Mouse (Mus musculus): Measurements from ENCODE around the gene Mid1.
"Not testable (repeated sequence)": the region's sequence is repeated elsewhere in the genome, so short reads cannot be mapped to it uniquely, and the experiment has no call there.

Mid1 gene

GRCm38 (mm10) chrX:169971562-169971961, 286.6 kb downstream of the Mid1 start:
- CTCF ChIA-PET, result not testable (repeated sequence)

GRCm38 (mm10) chrX:169972131-169972530, 287.1 kb downstream of the Mid1 start:
- CTCF ChIA-PET, result not testable (repeated sequence)

GRCm38 (mm10) chrX:169972791-169973494, 287.9 kb downstream of the Mid1 start:
- CTCF ChIA-PET, result not testable (repeated sequence)

GRCm38 (mm10) chrX:169973806-169974205, 288.8 kb downstream of the Mid1 start:
- CTCF ChIA-PET, result not testable (repeated sequence)

- CTCF ChIA-PET, result not testable (repeated sequence)
Observed at GRCm38 (mm10) chrX:169974456-169974855, 289.5 kb downstream of the Mid1 start.

GRCm38 (mm10) chrX:169974974-169975373, 290.0 kb downstream of the Mid1 start:
- CTCF ChIA-PET, result not testable (repeated sequence)

- CTCF ChIA-PET, result not testable (repeated sequence)
Observed at GRCm38 (mm10) chrX:169975681-169976131, 290.7 kb downstream of the Mid1 start.

- CTCF ChIA-PET, result not testable (repeated sequence)
Observed at GRCm38 (mm10) chrX:169976340-169976739, 291.3 kb downstream of the Mid1 start.

GRCm38 (mm10) chrX:169977856-169978435, 292.9 kb downstream of the Mid1 start:
- CTCF ChIA-PET, result not testable (repeated sequence)

- CTCF ChIA-PET, result interaction anchor here (0.8 to 0.9 kb wide), 2 partner anchors 122 to 658 kb away, joined by 3 to 4 read pairs; partner anchors contain the start of gene Hccs
Observed at GRCm38 (mm10) chrX:169978436-169979381, 293.7 kb downstream of the Mid1 start.

- CTCF ChIA-PET, result interaction anchor here (0.8 to 0.9 kb wide), 2 partner anchors 123 to 659 kb away, joined by 3 to 4 read pairs; partner anchors contain the start of gene Hccs
Observed at GRCm38 (mm10) chrX:169979461-169980202, 294.6 kb downstream of the Mid1 start.

- CTCF ChIA-PET, result not testable (repeated sequence)
Observed at GRCm38 (mm10) chrX:169980203-169980556, 295.2 kb downstream of the Mid1 start.

- CTCF ChIA-PET, result no interaction called here
Observed at GRCm38 (mm10) chrX:169980809-169981289, 295.9 kb downstream of the Mid1 start.

- CTCF ChIA-PET, result not testable (repeated sequence)
Observed at GRCm38 (mm10) chrX:169981761-169982181, 296.8 kb downstream of the Mid1 start.

GRCm38 (mm10) chrX:169982606-169983400, 297.8 kb downstream of the Mid1 start:
- CTCF ChIA-PET, result not testable (repeated sequence)

GRCm38 (mm10) chrX:169983401-169984165, 298.6 kb downstream of the Mid1 start:
- CTCF ChIA-PET, result not testable (repeated sequence)

- CTCF ChIA-PET, result not testable (repeated sequence)
Observed at GRCm38 (mm10) chrX:169984331-169984730, 299.3 kb downstream of the Mid1 start.

GRCm38 (mm10) chrX:169984853-169985252, 299.9 kb downstream of the Mid1 start:
- CTCF ChIA-PET, result not testable (repeated sequence)

GRCm38 (mm10) chrX:169985796-169986195, 300.8 kb downstream of the Mid1 start:
- CTCF ChIA-PET, result not testable (repeated sequence)

Data from spleen, embryonic (tissue).